Mouse (Mus musculus): ENCODE data around the gene Gm11634. TPM values are rescaled to one million over a fixed set of nuclear protein-coding genes. Genes with fewer than 3 reads are reported as not detected.
A peak's percentile ranks its signal among the peaks of the same experiment; 100 is the strongest.
"Not testable (repeated sequence)": the region's sequence is repeated elsewhere in the genome, so short reads cannot be mapped to it uniquely, and the experiment has no call there.

Gm11634 gene
- total RNA-seq (2021), result not detected

- intact Hi-C loops (cut with DNase I), result no loop called here
- no peak for DNase-seq
These were observed at the start of gene Gm11634 for GRCm38 (mm10) chr11:101599156-101599555. Gene Gm11634 (minus strand): TSS chr11:101599256.

- intact Hi-C loops (cut with DNase I), result not testable (repeated sequence)
These were observed 48.0 kb upstream of the Gm11634 start for GRCm38 (mm10) chr11:101647093-101647492.

DNA sequence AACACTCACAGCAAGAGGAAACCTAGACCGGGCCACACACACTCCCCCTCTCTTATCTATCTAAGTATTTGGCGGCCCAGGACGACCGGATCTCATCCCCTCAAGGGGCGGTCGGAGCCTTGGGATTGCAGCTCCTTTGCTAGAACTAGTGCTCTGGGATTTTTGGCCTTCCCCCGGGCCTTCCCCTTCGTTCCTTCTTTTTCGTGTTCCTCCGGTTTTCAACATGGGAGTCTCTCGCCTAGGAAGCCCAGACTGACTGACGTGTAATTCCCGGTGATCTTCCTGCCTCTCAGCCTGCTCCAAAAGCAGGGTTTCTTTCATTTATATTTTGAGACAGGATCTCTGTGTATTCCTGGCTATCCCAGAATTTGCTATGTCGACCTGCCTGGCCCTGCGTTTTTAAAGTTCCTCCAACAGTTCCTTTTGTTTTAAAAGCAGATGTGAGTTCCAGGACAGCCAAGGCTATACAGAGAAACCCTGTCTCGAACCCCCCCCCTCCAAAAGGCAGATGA lies 47.3 kb upstream of the Gm11634 start:
- DNase-seq; intact Hi-C loops (cut with DNase I): not testable (repeated sequence)

More at GRCm38 (mm10) chr11:101647093-101647492, 48.0 kb upstream of the Gm11634 start:
- DNase-seq, result not testable (repeated sequence)

DNA sequence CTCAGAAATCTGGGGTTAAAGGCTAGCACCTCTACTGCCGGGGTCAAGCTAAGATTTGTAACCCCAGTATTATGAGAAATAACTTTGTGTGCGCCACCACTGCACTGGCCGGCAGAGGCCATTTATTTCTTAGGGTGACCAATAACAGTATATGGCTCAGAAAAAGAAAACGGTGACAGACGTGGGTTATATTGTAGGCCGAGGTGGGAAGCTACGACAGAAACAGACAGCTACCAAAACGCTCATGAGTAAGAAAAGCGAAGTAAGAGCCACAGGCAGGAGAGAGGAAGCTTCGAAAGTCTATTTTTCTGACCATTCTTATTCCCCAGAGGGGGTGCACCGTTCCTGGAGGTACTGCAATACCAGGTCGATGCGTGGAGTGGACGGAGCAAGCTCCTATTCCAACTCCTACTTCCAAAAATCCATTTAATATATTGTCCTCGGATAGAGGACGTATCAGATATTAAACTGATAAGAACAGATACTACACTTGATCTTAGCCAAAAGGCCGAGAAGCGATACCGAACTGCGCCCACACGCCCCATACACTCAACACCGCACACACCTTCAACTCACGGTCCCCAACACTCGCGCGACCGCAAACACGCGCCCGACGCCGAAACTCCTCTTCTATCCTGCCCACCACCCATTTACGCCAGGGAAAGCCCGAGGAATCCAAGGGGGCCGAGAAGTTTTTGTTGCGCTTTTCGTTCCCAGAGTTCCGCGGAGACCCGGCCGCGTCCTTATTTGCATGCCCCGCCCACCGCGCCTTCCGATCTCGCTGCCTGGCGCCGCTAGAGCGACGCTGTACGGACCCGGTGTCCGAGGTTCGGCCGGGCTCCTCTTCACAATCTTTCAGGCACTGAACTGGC lies 46.6 kb upstream of the Gm11634 start:
- intact Hi-C loops (cut with DNase I), result not testable (repeated sequence)
- DNase-seq, result peak; percentile 75 to 79

DNA sequence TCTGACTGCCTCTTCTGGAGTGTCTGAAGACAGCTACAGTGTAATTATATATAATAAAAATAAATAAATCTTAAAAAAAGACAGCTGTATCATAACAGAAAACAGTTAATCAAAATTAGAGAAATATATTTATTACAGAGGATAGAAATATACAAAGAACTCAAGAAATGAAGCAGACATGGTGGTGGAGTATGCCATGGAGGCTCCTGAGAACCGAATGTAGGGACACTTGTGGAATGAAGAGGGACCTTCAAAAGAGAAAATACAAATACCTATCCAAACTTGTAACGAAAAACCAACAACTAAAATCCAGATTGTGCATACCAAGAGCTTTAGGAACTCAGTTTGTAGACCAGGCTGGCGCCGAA lies 46.0 kb upstream of the Gm11634 start:
- intact Hi-C loops (cut with DNase I); DNase-seq: not testable (repeated sequence)

DNA sequence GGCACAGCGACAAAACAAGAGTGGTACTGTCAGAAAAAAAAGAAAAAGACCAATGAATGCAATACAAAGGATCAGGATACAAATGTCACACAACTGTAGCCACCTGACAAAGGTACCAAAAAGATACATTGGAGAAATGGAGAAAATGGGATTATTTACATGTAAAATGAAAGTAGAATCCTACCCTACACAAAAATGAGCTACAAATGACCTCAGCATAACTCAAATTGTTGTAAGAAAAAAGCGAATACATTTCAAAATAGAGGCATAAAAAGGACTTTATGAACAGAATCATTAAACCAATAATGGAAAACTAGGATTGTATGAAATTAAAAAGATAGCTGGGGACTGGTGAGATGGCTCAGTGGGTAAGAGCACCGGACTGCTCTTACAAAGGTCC lies 45.5 kb upstream of the Gm11634 start:
- intact Hi-C loops (cut with DNase I), result no loop called here
- DNase-seq, result no peak

DNA sequence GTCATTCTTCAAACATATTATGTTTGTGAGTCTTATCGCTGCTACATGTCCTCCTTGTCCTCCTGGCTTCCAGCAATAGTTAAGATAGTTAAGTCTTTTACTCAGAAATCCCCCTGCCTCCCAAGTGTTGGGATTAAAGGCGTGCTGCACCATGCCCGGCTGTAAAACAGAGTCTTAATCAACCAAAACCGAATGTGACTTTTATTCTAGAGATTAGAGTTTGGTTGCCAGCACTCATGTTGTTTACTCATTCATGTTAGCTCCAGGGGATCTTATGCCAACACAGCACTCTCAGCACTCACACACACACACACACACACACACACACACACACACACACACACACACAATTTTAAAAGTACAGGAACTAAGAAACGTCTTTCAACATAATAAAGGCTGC lies 43.9 kb upstream of the Gm11634 start:
- no peak for DNase-seq
- intact Hi-C loops (cut with DNase I), result loop anchor here (1.0 kb wide), 1 partner anchor 16 kb away; the partner anchor contains the start of gene Rdm1

DNA sequence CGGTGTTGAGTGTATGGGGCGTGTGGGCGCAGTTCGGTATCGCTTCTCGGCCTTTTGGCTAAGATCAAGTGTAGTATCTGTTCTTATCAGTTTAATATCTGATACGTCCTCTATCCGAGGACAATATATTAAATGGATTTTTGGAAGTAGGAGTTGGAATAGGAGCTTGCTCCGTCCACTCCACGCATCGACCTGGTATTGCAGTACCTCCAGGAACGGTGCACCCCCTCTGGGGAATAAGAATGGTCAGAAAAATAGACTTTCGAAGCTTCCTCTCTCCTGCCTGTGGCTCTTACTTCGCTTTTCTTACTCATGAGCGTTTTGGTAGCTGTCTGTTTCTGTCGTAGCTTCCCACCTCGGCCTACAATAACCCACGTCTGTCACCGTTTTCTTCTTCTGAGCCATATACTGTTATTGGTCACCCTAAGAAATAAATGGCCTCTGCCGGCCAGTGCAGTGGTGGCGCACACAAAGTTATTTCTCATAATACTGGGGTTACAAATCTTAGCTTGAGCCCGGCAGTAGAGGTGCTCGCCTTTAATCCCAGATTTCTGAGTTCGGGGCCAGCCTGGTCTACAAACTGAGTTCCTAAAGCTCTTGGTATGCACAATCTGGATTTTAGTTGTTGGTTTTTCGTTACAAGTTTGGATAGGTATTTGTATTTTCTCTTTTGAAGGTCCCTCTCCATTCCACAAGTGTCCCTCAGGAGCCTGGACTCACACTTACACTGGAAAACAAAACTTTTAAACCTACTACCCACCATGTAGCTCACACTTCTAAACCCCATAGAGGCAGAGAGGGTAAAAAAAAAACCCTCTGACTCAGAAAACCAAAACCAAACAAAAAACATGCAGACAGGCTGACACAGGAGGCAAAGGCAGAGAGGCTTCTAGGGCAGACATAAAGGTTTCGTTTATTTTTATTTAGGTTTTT lies 42.9 kb upstream of the Gm11634 start:
- intact Hi-C loops (cut with DNase I), result loop anchor here (1.0 kb wide), 1 partner anchor 15 kb away; the partner anchor contains the start of gene Rdm1
- DNase-seq, result peak; percentile 37 to 41

DNA sequence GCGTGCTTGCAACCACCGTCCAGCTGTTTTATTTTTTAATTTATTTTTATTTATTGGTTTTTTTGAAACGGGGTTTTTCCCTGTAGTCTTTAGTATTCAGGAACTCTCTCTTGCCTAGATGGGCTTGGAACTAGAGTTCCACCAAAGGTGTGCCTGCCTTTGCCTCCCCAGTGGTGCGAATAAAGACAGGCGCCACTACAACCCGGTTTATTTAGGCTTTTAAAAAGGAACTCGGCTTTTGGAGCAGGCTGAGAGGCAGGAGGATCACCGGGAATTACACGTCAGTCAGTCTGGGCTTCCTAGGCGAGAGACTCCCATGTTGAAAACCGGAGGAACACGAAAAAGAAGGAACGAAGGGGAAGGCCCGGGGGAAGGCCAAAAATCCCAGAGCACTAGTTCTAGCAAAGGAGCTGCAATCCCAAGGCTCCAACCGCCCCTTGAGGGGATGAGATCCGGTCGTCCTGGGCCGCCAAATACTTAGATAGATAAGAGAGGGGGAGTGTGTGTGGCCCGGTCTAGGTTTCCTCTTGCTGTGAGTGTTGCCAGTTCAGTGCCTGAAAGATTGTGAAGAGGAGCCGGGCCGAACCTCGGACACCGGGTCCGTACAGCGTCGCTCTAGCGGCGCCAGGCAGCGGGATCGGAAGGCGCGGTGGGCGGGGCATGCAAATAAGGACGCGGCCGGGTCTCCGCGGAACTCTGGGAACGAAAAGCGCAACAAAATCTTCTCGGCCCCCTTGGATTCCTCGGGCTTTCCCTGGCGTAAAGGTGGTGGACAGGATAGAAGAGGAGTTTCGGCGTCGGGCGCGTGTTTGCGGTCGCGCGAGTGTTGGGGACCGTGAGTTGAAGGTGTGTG lies 42.0 kb upstream of the Gm11634 start:
- peak; percentile 82 to 88 for DNase-seq
- intact Hi-C loops (cut with DNase I), result not testable (repeated sequence)

DNA sequence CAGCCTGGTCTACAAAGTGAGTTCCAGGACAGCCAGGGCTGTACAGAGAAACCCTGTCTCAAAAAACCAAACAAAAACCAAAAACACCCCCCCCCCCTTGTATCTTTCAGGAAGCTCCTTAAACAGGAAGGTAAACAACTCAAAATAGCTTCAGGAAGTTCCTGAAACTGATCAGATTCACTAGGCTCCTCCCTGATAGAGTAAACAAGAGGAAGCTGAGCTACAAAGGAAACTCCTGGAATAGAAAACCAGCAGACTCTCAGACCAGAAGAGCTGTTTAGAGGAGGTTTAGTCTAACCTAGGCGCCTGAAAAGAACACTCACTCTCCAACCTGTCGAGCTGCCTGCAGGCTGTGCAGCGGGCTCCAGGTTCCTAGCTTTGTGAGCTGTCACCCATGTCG lies 40.7 kb upstream of the Gm11634 start:
- intact Hi-C loops (cut with DNase I), result no loop called here
- DNase-seq, result no peak

- intact Hi-C loops (cut with DNase I), result no loop called here
These were observed 36.6 kb upstream of the Gm11634 start for GRCm38 (mm10) chr11:101635660-101636059.

DNA sequence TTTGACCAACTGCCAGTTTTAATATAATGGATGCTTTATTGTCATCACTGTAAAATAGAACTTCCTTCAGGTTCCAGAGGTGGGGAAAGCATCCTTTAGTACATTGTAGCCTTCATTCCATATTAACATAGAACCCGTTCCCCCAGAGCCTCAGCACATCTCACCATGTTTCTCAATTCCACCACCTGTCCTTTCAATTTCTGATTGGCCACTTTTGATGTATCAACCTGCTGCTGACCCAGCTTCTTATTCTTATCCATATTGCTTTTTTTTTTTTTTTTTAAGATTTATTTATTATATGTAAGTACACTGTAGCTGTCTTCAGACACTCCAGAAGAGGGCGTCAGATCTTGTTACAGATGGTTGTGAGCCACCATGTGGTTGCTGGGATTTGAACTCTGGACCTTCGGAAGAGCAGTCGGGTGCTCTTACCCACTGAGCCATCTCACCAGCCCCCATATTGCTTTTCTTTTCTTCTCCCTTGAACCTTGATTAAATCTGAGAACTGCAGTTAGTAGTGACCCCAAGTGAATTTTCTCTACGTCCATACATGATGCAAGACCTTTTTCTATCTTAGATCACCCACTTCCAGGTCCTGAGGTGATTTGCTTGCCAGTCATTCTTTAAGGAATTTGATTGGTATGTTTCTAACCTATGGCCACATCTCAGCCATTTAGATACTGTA lies 29.8 kb upstream of the Gm11634 start:
- intact Hi-C loops (cut with DNase I); DNase-seq: not testable (repeated sequence)

More at GRCm38 (mm10) chr11:101635660-101636059, 36.6 kb upstream of the Gm11634 start:
- no peak for DNase-seq

DNA sequence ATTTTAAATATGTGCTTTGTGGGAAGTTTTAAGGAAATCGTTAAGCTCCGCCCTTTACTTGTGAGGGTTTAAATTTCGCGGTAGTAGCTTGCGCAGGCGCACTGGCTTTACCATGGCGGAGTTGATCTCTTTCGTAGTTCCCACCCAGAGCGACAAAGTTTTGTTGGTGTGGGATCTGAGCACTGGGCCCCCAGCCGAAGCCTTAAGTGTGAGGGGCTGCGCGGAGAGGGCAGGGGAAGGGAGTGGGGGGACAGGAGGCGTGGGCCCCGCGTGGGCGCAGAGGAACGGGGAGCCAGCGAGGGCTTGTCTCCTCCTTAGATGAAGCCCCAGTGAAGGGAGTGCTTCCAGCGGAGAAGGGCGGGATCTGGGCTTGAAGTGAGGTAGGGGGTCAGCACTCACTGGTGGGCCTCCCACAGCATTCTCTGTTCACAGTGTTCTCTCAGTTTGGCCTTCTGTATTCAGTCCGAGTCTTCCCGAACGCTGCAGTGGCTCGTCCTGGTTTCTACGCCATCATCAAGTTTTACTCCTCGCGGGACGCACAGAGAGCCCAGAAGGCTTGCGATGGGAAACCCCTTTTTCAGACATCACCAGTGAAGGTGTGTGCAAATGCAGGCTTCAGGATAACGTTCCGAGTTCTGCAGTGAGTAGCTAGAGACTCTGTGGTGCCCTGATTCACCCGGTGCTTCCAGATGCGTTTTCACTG lies 29.0 kb upstream of the Gm11634 start:
- peak; percentile 91 to 95 for DNase-seq
- intact Hi-C loops (cut with DNase I), result loop anchor here (1.0 kb wide), 1 partner anchor 14 kb away; no protein-coding TSS in a partner anchor

DNA sequence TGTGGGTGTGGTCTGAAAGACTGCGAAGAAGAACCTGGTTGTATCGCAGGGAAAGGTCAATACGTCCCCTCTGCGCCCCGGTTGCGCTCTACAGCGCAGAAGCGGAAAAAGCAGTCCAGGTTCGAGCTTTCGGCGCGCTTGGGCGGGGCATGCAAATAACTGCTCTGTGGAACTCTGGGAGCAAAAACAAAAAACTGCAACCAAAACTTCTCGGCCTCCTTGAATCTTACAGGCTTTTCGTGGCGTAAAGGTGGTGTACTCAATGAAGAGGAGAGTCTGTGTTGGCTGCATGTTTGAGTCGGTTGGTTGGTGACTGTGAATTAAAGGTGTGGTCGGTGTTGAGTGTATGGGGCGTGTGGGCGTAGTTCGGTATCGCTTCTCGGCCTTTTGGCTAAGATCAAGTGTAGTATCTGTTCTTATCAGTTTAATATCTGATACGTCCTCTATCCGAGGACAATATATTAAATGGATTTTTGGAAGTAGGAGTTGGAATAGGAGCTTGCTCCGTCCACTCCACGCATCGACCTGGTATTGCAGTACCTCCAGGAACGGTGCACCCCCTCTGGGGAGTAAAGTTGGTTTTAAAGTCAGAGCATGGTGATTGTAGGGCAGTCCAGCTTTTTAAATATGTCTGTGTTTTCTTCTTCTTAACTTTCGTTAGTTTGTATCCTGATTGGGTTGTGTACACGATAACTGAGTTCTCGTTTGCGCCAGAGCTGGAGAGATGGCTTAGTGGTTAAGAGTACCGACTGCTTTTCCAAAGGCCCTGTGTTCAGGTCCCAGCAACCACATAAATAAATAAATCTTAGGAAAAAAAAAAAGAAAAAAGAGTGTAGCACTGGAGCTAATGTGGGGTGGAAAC lies 28.2 kb upstream of the Gm11634 start, which contains the start of gene Rdm1:
Rdm1 (plus strand) TSS at position 201 of the 862 bp plus-strand sequence.
- intact Hi-C loops (cut with DNase I), result loop anchor here (1.0 kb wide), 1 partner anchor 15 kb away; no protein-coding TSS in a partner anchor
- DNase-seq, result peak; percentile 82 to 87

GRCm38 (mm10) chr11:101626649-101626994 lies 27.6 kb upstream of the Gm11634 start:
- no peak for DNase-seq
- intact Hi-C loops (cut with DNase I), result no loop called here

- DNase-seq; intact Hi-C loops (cut with DNase I): not testable (repeated sequence)
These were observed 21.1 kb upstream of the Gm11634 start for GRCm38 (mm10) chr11:101620022-101620655.

DNA sequence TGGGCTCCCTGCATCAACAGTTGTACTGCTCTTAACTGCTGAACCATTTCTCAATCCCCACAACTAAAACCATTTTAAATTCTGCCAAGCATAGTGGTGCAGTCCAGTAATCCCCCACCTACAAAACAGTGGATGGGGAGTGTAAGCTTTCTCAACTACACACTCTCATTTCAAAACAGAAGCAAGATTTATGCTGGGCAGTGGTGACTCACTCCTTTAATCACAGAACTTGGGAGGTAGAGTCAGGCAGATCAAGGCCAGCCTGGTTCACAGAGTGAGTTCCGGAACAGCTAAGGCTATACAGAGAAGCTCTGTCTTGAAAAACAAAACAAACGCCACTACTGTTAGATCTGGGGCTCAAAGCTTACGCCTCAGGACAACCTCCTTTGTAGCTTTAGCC lies 19.5 kb upstream of the Gm11634 start:
- intact Hi-C loops (cut with DNase I), result no loop called here
- no peak for DNase-seq
